Mouse (Mus musculus): ENCODE results near the gene Amelx.

Amelx gene

DNA sequence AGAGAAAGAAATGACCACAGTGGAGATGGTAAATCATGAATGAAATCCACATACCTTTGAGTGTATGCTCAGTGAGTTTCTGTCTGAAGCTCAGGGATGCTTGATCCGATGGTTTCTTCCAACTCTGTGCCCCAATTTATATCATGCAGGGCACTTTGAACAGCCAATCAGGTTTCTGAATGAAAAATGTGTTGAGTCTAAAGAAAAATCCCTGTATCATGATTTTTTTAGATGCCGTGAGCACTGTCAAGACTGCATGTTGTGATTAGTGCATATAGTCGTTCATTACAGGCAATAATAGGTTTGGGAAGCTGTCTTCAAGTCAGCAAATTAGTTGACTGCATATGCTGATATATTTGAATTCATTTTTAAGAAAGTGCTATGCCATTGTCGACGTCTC is at the start of gene Amelx:
Gene Amelx, minus strand, starts transcription at position 101 of the 400 bp plus-strand sequence.
- no peak for DNase-seq (ENCODE audit: low spot score in 2 of 2)

DNA sequence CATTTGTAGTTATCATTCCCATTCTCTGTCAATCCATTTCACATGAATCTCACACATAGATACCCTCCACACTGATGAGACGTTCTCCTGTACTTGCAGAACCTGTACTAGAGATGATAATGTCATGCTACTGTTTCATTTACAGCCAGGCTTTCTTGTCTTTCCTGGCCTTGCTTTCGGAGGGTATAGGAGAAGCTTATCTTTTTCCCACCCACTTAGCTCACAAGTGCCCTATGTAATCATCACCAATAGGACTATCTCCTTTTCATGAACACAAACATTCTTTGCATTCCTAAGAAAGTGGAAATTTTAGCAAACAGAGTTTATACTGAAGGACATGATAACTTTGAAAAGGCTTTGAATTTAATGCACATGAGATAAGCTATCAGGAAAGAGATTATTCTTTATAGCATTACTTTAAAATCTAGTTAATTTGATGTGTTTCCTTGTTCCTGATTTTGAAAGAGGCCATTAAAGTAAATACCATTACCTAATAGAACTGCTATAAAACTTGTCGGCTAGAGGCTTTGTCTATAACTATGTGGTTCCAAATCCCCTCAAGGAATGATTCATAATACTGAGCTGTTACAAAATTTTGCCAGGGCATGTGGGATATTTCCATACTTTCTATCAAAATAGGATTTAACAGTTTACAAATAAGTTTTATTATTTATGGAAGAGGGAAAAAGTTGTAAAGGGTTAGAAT is 35.5 kb upstream of the Amelx start:
- DNase-seq (ENCODE audit: low spot score in 2 of 2): no peak

DNA sequence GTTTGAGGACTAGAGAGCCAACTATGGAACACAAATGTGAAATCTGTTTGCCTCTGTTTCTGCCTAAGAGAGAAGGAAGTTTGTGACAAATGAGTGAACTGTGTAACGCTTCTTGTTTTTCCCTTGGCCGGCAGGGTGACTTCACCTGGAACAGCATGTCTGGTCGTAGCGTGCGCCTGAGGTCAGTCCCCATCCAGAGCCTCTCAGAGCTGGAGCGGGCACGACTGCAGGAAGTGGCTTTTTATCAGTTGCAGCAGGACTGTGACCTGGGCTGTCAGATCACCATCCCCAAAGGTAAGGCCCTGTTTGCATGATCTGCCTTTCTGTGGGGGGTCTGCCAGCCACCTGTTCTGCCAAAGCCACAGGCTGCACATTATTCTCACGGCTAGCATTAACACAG is 33.1 kb upstream of the Amelx start:
- DNase-seq (ENCODE audit: low spot score in 2 of 2): no peak

DNA sequence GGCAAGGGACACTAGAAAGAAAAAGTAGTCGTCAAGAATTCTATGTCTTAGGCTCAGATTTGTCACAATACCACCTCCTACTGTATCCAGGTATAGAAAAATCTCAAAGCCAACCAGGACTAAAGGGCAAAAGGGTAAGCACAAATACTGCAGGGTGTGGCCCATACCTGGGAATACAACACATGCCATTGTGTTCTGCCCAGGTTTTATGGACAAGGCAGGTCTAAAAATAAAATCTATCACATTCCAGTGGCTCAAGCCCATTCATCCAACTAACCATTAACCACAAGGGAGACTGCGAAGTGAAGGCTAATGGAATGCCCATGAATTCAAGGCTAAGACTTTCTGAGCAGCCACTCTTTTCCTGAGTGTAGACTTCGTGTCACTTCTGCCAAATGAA is 23.0 kb upstream of the Amelx start:
- DNase-seq (ENCODE audit: low spot score in 2 of 2): no peak

DNA sequence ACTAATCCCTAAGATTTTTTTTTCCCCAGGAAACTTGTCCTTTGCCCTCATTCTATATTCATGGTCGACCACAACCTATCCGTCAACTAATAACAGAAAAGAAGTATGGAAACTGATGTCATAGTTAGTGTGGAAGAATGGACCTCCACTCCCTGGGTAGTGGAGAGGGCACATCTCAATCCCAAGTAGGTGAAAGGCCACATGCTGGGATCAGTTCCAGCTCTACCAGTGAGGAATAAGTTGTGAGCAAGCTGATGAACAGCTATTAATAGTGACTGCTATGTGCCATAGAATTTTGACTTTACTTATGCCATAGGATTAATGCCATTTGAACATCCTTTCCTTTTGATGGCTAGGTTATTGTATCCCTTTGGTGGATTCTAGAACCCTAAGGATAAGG is 8.4 kb downstream of the Amelx start:
- DNase-seq (ENCODE audit: low spot score in 2 of 2): no peak

DNA sequence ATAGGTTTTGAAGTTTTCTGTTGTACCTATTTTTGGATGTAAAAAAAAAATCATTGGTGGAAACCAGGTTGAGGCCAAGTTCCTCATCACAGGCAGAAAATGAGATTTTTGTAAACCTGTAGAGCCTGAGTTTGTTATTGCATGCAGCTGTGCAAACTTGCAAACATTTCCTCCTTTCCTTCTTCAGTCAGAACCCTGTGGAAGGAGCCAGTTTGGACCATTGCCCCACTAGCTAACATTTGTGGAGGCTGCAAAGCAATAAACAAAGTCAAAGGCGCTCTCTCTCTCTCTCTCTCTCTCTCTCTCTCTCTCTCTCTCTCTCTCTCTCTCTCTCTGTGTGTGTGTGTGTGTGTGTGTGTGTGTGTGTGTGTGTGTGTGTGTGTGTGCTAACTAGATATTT is 13.2 kb downstream of the Amelx start:
- no peak for DNase-seq (ENCODE audit: low spot score in 2 of 2)

DNA sequence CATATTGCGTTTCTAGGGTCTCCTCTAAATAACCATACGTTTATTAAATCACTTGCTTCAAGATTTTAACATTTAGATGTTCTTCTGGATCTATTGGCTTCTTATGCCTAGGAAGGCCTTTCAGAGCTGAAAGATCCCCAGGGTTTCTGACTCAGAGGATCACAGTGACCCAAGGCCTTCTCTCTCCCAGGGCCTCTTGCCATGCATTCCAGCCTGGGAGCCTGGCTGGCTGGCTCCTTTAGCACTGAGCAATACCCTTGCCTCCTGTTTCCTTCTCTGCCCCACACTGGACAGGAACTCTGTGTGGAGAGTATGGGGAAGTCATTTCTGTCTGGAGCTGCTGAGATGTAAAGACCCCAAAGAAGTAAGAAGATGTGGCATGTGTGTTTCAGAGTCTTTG is 16.0 kb downstream of the Amelx start:
- no peak for DNase-seq (ENCODE audit: low spot score in 2 of 2)

DNA sequence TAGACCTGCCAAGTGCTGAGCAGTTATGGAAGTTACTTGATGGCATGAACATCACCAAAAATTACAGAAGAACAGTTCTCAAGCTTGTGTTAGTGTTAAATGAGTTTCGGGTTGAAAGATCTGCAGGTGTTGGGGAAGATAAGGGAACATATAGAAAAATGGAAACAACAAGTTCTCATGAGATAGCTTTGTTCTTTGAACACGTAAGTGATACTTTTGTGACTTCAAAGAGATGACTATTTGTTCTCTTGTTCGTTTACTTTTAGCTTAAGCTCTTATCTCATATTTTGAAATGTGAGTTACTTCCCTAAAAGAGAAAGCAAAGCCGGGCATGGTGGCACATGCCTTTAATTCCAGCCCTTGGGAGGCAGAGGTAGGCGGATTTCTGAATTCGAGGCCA is 28.6 kb downstream of the Amelx start:
- no peak for DNase-seq (ENCODE audit: low spot score in 2 of 2)

DNA sequence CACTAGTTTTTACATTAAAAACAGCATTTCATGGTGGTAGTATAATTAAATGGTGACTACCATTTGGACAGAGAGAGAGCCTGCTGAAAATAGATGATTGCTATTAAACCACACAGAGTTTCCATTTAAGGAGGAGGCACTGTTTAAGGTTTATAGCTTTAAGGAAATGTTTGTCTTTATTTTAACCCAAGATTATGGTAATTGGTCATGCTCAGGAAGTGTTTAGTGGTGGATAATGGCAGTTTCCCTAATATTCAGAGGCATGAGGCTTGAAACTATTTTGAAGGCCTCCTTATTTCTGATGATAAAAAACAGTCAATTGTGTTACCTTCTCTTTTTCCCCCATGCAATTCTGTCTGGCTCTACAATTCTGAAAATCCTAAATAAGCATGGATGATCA is 33.2 kb downstream of the Amelx start:
- no peak for DNase-seq (ENCODE audit: low spot score in 2 of 2)

DNA sequence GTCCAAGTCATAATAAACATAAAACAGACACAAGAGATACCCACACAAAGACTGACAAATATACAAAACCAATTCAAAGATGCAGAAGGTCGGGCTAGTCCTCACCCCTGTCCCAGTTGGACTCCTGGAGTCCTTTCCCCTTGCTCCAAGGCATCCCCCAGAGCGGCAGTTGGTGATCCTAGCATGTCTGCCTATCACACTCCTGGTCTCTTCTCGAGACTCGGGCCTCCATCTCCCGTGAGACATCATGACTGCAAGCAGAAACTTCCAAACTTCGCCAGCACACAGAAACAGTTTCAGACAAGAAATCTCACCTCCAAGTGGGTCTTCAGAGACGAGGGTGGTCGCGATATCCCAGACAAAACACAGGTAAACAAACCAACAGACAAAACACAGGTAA is 46.5 kb downstream of the Amelx start:
- DNase-seq (ENCODE audit: low spot score in 2 of 2): no peak

DNA sequence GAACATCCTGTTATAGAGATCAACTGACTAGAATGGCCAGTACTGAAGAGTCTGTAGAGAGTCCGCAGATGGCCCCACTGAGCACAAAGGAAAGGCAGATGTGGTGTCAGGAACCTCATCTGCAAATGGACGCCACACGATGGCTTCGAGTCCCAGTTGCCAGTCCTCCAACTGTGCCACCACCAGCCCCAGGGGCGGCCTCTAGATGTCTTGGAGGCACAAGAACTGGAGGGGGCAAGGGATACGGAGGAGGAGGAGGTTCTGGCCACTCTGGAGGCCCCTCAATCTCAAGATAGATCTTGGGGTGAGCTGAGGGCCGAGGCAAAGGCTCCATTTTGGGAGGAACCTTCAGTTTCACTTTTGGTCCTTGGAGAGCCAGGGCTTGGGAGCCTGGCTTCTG is 47.2 kb downstream of the Amelx start:
- no peak for DNase-seq (ENCODE audit: low spot score in 2 of 2)
